Mouse (Mus musculus) erythroblast, embryonic 14.5 days (primary cell): ENCODE measurements around the gene Plxna2. TPM values are rescaled to one million over a fixed set of nuclear protein-coding genes. Genes with fewer than 3 reads are reported as not detected.

Experiments used
- H3K27me3 ChIP-seq: 2 replicates; pipeline ENCODE4 v1.6.1; 2012; ENCODE audit warnings: inconsistent platforms; ENCODE audit not compliant: control insufficient read depth
- H3K36me3 ChIP-seq: 2 replicates; pipeline ENCODE4 v1.6.1; 2012; ENCODE audit warnings: mild to moderate bottlenecking, inconsistent platforms; ENCODE audit not compliant: control insufficient read depth
- H3K4me1 ChIP-seq: 2 replicates; pipeline ENCODE4 v1.6.1; 2012; ENCODE audit warnings: inconsistent platforms; ENCODE audit not compliant: control insufficient read depth
- H3K4me3 ChIP-seq: replicated peaks from 2 replicates; pipeline ENCODE3; 2012; ENCODE audit warnings: moderate library complexity, mild to moderate bottlenecking, inconsistent platforms
- H3K9me3 ChIP-seq: 2 replicates; pipeline ENCODE4 v1.6.1; 2012; ENCODE audit warnings: low read length, inconsistent platforms, mixed read lengths; ENCODE audit not compliant: control insufficient read depth
- GATA1 ChIP-seq: IDR thresholded peaks from 2 replicates; pipeline ENCODE4 v1.6.1; 2012; ENCODE audit warnings: low read length, inconsistent platforms, mixed read lengths
- TAL1 ChIP-seq: IDR thresholded peaks from 3 replicates; pipeline ENCODE4 v1.6.1; 2012; ENCODE audit warnings: low read length, inconsistent platforms, mixed read lengths
- polyA plus RNA-seq: library from polyadenylated mRNA; stranded (reverse); fragments of >175 nt; gene quantifications from 2 replicates; pipeline ENCODE4 v1.2.3, GENCODE M21; 2012

Gene Plxna2
- polyA plus RNA-seq, 1 experiment: 0.06 TPM

DNA sequence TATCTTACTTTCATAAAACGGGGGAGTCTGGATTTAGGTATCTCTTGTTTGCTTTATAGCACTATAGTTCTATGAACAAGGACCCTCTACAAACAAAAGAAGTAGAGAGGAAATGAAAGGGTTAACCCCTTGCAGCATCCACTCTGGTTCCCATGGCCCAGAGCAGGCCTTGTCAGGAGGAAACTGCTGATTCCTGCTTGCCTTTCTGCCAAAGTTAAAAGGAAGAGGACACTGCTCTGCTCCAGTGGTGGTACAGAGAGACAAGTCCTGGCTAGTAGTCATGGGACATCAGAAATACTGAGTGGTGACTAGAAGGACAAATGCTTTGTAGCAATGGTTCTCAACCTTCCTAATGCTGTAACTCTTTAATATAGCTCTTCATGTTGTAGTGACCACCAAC is 27.9 kb downstream of the Plxna2 start:
- H3K27me3 ChIP-seq: no peaks in the 10 kb centered on the region
- no peaks in the 10 kb centered on the region for H3K4me1 ChIP-seq
- H3K4me3 ChIP-seq: no peak overlapping the region
- peaks cover 17% of the 10 kb centered on the region for H3K36me3 ChIP-seq
- H3K9me3 ChIP-seq: no peaks in the 10 kb centered on the region
- TF ChIP-seq TAL1: no peak
- no peak for TF ChIP-seq GATA1

DNA sequence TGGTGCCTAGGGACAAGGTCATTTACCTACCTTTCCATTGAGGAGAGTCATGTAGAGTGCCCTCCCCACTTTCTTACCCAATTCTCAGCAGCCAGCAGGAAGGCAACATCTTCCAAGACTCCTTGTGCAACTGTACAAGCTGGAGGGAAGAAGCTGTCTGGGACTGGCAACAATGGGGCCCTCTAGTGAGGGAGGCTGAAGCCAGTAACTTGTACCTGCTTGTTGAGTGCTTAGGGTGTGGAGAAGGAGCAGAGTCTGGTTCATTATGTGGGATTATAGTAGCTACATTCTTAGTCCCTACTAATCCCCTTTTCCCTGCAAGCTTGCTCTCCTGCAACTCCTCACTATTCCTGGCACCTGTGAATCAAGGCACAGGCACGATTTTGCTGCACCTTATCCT is 32.1 kb downstream of the Plxna2 start:
- H3K36me3 ChIP-seq: peaks cover 7% of the 10 kb centered on the region
- no peaks in the 10 kb centered on the region for H3K9me3 ChIP-seq
- TF ChIP-seq GATA1: no peak
- no peak for TF ChIP-seq TAL1

DNA sequence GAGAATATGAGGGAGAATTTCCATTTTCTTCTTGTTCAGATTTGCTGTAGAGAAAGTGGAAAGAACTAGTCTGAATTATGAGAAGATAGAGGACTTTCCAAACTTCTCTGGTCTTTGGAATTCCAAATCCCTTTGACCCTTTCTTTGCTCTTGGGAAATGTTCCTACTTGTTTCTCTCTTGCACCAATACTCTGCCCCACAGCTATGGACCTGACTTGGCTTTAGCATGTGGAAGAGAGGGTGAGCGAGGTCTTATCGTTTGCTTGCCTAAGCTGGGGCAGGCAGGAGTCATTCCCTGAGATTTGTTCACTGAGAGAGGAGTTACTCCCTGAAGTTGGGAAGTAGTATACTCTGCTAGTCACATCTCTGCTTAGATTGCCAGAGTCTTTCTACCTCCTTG is 32.5 kb downstream of the Plxna2 start:
- peaks cover 6% of the 10 kb centered on the region for H3K36me3 ChIP-seq
- H3K4me3 ChIP-seq: no peak overlapping the region
- H3K9me3 ChIP-seq: no peaks in the 10 kb centered on the region
- no peaks in the 10 kb centered on the region for H3K27me3 ChIP-seq
- no peaks in the 10 kb centered on the region for H3K4me1 ChIP-seq
- no peak for TF ChIP-seq TAL1
- TF ChIP-seq GATA1: no peak

More for the DNA sequence above, 32.1 kb downstream of the Plxna2 start:
- Histone ChIP-seq H3K4me3 (no peak overlapping the region), H3K27me3 (no peaks in the 10 kb centered on the region), H3K4me1 (no peaks in the 10 kb centered on the region)

DNA sequence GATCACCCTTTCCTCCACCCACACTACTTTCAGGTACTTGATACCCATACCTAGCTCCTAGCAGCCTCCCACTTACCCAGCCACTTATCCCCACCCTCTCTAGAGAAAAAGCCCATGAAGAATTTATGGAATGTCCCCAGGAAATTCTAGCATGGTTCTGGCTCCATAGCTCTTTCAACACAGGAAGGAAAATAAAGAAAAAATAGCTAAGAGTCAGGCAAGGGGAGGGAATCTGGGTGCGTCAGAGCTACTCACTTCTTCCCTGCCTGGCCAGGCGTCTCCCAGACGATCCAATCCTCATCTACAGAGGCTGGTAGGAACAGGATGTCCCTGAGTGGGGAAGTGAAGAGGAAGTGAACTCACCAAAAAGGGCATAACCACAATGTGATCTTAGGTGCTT is 34.0 kb downstream of the Plxna2 start:
- TF ChIP-seq GATA1: no peak
- no peak for TF ChIP-seq TAL1

DNA sequence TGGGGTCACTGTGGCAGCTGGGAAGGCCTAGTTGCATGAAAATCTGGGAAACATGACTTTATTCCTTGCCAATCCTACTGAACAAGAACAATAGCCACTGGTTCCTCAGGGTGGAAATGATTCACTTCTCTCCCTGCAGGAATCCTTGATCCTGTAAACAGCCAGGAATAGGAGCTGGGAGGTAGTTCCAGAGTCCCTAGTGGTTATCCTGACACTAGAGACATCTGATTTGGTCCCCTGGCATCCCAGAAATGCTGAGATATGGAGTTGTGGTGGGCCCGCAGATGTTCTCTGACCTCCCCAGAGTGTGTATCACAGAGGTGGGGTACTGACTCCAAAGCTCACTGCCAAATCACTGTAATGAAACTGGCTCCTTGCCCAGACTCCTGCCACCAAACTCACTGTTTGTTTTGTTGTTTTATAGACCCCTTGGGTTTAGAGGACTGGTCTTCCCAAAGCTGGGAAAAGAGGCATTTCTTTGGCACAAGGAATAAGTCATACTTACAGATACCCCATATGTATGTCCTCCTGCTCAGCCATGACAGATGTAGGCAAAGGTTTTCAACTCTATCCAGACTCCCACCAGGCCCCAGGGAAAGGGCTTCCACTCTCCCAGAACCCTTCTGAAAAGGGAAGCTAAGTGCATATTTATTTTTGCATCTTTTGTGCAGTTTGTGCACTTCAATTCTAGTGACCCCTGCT is 40.6 kb downstream of the Plxna2 start:
- Histone ChIP-seq H3K36me3 (no peaks in the 10 kb centered on the region; the same call in 1 of the 2 replicates), H3K9me3 (no peaks in the 10 kb centered on the region), H3K4me3 (no peak overlapping the region), H3K27me3 (no peaks in the 10 kb centered on the region), H3K4me1 (no peaks in the 10 kb centered on the region)
- TF ChIP-seq GATA1: no peak
- TF ChIP-seq TAL1: no peak

More for the DNA sequence above, 34.0 kb downstream of the Plxna2 start:
- no peaks in the 10 kb centered on the region for H3K4me1 ChIP-seq
- no peaks in the 10 kb centered on the region for H3K9me3 ChIP-seq
- no peaks in the 10 kb centered on the region for H3K27me3 ChIP-seq
- H3K36me3 ChIP-seq: peaks cover 6% of the 10 kb centered on the region
- H3K4me3 ChIP-seq: no peak overlapping the region

DNA sequence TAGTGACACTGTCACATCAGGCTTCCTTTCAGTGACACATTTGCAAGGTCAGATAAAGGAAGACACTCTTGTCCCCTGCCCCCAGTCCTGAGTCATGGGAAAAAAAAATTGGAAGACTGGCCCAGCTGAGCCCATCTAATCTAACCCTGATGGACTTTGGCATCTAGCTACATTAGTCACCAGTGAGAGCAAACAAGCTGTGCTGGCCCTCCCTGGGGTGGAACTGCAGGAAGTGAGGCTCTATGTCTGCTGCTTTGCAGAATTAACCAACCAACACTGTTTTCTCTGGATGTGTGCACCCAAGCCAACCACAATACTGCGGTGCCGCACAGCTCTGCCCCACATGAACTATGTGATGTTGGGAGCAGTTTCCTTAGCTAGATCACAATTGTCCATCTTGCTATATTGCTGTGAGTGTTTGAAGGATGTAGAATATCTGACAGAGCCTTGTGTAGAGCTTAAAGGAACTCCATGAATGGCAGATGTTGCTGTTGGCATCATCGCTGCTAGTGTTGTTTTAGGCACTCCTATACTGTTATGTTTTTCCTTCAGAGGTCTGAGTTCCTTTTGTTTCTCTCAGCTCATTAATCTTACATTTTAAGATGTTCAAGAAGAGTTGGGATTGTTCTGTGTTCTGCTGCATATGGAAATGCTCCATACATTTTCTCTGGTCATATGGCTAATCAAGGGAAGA is 42.6 kb downstream of the Plxna2 start:
- Histone ChIP-seq H3K36me3 (no peaks in the 10 kb centered on the region; the same call in 1 of the 2 replicates), H3K4me3 (no peak overlapping the region), H3K4me1 (no peaks in the 10 kb centered on the region), H3K9me3 (no peaks in the 10 kb centered on the region), H3K27me3 (no peaks in the 10 kb centered on the region)
- TF ChIP-seq TAL1 (no peak), GATA1 (no peak)

DNA sequence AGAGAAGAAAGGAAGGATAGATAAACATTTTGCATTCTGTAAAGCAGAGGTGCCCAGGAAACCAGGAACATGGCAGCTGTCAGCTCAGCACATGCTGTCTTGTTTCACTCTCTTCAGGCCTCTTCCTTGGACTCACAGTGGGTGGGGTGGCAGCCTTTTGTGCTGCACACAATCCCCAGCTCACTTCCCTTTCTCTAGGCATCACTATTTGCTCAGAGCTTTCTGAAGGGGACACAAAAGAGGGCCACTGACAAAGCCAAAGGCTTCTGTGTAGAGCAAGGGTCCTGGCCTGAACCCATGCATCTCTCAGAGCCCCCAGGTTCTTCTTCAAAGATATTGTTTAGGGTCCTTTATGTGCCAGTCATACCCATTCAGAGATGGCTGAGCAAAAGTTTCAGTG is 45.0 kb downstream of the Plxna2 start:
- Histone ChIP-seq H3K4me1 (no peaks in the 10 kb centered on the region), H3K4me3 (no peak overlapping the region), H3K36me3 (no peaks in the 10 kb centered on the region), H3K27me3 (no peaks in the 10 kb centered on the region), H3K9me3 (no peaks in the 10 kb centered on the region)
- TF ChIP-seq GATA1 (no peak), TAL1 (no peak)

DNA sequence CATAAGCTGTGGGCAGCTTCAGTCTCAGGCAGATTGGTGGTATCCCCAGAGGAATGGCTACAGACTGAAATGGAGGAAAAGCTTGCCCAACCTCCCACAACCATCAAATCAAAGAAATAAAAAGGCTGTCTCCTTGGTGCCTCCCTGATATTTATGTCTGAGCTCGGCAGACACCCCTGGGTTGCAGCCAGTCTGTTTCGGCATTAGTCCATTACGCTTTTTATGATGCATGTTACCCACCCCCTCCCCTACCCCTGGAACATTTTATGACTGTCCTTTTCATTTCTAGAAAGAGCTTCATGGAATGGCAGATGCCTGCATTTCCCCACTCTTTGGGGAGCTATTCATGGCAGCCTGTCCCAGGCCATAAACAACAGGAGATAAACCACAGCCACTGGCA is 47.7 kb downstream of the Plxna2 start:
- TF ChIP-seq GATA1 (no peak), TAL1 (no peak)
- Histone ChIP-seq H3K36me3 (no peaks in the 10 kb centered on the region), H3K4me1 (no peaks in the 10 kb centered on the region), H3K27me3 (no peaks in the 10 kb centered on the region), H3K9me3 (no peaks in the 10 kb centered on the region), H3K4me3 (no peak overlapping the region)

DNA sequence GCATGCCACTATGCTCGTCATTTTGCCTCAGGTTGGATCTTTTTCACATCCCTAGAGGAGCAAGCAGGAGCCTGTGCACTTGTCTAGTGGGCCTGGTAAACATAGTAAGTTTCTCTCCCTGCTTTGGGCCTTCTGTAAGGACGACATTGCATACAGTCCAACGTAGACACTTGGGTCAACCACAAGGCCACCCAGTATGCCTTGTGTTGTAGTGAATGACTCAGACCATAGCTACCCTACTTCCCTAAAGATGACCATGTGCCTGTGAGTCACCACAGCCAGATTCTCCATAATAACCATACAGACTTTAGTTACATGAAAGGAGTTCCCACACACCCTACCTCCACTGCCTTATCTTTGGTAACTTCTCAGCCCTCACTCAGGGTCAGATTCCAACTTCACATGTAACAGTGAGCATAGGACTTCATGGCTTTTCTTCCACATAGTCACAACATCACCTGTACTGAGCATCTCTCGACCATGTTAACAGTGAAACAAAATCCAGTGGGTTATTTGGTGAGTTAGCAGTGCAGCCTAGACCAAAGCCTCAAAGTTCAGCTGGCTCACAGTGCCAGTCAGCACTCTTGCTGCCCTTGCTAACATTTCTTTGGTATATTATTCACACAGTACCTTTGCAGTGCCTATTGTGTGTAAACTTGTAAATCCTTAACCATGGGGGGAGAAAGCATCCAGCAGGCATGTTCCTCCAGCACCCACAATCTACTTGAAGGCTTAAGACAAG is 53.9 kb downstream of the Plxna2 start:
- peaks cover 55% of the 10 kb centered on the region for H3K4me1 ChIP-seq
- H3K36me3 ChIP-seq: no peaks in the 10 kb centered on the region
- no peaks in the 10 kb centered on the region for H3K9me3 ChIP-seq
- TF ChIP-seq TAL1: no peak
- no peak for TF ChIP-seq GATA1
- H3K27me3 ChIP-seq: no peaks in the 10 kb centered on the region
- H3K4me3 ChIP-seq: no peak overlapping the region
